Mouse (Mus musculus) embryonic fibroblast, embryonic 13.5 days (primary cell): ENCODE data around the gene Elavl4.

ENCODE experiments used
- CTCF ChIP-seq: IDR thresholded peaks from 2 replicates; pipeline ENCODE4 v1.5.1; 2011; ENCODE audit warnings: mild to moderate bottlenecking, control low read depth, low read length, moderate library complexity, borderline replicate concordance; ENCODE audit not compliant: insufficient read depth
- POLR2A ChIP-seq: IDR thresholded peaks from 2 replicates; pipeline ENCODE4 v1.6.1; 2011; ENCODE audit warnings: low read depth, mild to moderate bottlenecking, control low read depth, low read length, moderate library complexity

DNA sequence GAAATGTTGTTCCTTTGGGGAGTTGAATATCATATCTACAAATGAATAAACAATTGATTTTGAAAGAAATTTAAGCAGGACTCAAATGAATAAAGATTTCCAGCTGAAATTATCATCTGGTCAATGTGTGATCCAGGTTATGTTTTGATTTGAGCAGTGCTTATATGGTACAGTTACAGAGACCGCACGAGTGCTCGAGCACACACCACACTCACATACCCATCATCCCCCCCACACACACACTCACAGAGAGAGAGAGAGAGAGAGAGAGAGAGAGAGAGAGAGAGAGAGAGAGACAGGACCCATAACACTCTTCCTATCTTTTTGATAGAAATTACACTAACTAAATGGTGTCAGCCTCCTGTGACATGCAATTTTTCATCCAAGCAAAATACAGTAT, 150.0 kb downstream of the Elavl4 start:
- TF ChIP-seq POLR2A (no peak), CTCF (no peak)
